Mouse (Mus musculus) 3T3-L1 (cell line): ENCODE results near the gene Alk.
A peak's percentile ranks its signal among the peaks of the same experiment; 100 is the strongest.

ENCODE experiments used
- DNase-seq: peaks from one replicate; pipeline ENCODE4 v3.0.0-alpha.2; 2015; ENCODE audit warnings: low read depth, low spot score

Alk gene

DNA sequence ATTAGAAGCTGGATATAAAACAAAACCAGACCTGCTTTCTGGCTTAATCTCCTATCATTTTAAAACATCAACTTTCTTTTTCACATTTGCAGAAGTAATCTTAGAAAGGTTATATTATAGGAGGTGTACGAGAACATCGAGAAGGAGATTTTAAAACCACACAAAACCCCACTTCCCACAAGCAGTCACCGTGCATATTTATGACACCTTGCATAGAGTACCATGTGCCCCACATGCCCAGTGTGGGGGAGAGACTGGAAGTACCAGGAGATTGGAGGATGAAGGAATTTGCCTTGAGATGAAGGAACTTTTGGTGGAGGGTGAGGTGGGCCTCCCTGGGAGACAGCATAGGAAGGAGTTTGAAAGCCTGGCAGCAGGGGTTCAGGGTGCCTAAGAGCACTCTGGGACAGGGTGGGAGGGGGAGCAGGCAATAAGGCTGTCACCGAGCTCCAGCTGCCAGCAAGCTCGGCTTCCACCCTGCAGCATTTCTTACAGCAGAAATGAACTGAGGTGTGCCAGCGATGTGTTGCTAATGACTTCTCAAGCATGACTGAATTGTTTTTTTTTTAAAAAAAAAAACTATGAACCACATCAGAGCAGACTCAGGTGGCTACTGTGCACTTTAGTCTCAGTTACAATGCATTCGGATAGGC, 459.4 kb downstream of the Alk start:
- no peak for DNase-seq

DNA sequence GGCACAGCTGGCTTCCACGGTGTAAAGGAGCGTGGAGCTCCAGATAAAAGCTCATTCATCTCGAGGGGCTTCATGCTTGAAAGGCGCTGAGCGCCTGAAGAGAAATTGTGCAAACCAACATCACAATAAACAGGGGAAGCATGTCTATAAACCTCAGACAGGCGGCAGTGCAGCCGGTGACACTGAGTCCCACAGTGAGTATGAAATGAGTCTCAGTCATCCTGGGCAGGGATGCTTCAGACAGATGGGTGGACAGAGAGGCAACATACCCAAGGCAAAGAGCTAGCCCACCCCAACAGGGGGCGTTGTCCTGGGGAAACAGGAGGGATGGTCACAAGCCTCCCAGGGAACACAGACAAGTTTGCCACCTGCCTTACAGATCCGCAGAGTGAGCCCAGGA, 460.0 kb downstream of the Alk start:
- no peak for DNase-seq

DNA sequence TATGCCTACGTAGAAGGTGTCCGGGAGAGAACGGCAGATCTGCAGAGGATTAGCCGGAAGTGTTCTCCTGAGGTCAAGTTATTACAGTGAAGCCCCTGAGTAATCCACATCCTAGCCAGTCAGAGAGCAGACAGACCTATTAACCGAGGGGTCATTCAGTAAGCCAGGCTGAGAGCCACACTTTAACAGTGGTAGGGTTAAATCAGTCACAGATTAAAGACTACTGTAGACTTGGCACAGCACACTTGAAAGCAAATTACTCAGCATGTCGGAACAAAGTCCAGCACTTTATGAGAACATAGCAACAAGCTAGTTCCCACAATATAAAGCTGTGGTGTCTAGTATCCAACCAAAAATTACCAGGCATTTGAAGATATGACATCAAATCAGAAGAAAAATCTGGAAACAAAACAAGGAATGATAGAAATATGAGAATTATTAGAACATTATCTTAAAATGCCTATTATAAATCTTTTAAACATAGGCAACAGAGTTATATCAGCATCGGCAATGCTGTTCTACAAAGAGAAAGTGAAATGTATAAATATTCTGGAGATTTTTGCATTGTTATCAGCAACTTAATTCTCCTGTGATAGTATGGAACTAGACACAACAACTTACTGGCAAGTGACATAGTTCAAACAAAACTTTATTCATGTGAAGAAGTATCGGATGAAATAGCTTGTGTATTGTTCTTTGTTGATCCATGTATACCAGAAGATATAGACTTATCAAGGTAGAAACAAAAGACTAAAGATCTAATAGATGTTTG, 472.1 kb downstream of the Alk start:
- no peak for DNase-seq

DNA sequence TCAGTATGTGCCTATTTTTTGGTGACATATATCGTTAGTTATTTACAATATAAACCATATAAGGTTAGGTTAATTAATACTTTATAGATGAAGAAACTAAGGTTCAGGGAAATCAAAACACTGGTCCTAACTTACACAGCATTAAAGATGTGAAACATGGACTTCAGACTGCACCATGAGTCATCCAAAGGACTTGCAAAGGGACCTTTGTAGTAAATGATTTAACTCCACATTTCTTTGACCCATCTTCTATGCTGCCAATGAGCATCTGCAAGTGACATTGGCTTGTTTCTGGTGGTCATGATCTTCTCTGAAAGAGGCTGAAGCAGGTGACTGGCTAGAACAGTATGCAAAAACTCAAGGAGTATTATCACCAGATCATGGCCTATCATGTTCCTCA, 482.8 kb downstream of the Alk start:
- DNase-seq: no peak

DNA sequence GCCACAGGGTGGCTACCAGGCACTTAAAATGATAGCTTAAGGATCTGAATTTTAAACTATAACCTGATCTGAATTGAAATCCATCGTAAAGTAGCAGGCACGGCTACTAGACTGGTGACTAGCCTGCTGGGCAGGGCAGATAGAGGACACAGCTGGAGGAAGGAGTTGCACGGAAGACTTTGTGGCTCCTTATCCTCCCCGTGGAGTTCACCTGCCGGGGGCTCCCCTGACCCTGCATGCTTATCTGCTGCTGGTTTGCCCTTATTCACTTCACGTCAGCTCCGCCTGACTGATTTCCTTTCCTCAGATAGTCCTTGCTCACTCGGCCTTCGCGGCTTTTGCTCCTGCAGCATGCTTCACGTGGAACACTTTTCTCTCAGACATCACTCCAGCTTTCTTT, 484.1 kb downstream of the Alk start:
- DNase-seq: no peak

DNA sequence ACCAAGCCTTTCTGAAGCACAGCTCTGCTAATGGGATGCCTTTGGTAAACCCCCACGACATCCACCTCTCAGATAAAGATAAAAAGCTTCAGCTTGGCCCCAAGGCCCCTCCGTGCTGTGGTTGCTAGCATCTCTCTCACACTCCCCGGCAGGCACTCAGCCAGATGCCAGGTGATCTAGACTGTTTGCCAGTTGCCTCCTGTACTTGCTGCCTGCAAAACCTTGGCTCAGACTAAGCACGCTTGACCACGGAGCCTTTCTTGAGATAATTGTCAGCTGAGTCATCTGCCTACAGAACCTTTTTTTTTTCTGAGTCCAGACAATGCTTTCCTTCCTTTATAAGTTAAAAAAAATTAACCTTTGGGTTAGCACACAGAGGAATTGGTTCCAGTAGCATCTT, 486.1 kb downstream of the Alk start:
- DNase-seq: peak; percentile 80

DNA sequence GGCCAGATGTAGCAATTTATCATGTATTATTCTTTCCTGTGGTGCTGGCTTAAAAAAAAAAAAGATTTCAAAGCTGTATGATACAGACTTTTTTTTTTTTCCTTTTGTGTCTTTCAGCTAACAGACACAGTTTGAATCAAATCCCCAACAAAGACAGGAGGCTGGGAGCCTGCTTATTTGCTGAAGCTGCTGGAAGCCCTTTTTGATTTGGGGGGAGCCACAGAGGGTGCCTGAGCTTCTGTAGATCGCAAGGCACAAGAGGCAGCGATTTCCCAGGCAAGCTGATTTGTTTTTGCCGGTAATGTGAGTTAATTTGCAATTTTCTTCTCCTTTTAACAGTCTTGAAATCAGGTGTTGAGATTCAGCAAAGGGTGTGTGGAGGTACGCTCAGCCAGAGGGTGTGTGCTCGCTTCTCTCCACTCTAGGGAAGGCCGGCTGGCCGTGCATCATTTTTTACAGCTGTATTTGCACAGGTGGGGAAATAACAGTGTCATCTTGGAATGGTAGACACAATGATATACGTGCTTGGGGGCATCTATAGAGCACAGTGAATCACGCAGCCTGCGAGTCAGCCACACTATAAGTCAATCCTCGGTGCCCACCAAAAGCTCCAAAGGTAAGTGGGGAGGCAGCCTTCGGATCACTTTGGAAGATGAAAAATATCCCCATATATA, 489.0 kb downstream of the Alk start:
- DNase-seq: no peak

DNA sequence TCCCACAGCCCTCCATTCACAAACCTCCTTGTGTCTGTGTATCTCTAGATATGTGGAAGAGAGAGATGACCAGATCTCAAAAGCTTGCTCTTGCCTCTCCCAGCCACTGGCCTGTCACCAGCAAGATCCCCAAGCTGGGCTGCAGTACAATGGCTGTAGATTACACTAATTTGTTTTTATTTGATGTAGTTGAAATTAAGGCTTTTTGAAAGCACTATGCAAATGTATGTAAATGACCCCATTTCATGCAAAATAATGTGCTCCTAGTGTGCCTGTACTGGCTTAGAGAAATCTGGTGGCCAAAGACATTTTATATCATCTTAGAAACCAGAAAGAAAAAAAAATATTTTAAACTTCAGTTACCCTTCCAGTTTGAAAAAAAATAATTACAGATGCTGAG, 492.4 kb downstream of the Alk start:
- DNase-seq: no peak

DNA sequence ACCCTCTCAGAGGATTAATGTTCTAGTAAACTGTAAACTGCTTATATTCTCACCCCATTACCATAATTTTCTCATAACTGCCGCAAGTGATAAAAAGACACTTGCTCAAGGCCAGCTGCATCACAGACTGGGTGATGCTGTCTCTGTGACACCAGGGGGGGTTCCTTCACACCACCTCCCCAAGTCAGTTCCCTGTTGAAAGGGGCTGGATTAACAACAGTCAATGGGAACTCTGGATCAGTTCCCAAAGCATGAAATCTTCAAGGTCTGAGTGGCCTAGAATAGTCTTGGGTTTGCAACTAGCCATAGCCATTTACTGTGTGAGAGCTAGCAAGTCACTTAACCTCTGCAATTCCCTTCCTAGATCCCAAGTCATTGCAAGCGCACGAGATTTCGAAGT, 492.9 kb downstream of the Alk start:
- no peak for DNase-seq

DNA sequence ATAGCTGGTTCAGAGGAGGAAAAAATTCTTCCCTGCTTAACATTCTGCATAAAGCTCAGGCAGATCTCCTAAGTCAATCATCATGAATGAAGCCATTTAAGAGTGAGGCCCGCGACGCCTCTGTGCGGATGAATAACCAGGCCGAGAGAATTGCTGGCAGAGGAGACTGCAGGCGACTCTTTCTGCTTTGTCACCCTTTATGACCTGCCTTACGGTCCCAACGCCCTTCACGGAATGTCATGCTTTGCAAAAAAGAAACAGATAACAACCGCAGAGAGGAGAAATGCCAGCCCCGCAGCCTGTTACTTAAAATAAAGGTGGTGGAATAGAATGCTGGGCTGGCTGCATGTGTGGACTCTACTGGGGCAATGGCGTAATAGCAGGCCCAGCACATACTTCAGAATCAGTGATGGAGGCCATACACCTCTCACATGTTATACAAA, 517.1 kb downstream of the Alk start:
- DNase-seq: no peak

DNA sequence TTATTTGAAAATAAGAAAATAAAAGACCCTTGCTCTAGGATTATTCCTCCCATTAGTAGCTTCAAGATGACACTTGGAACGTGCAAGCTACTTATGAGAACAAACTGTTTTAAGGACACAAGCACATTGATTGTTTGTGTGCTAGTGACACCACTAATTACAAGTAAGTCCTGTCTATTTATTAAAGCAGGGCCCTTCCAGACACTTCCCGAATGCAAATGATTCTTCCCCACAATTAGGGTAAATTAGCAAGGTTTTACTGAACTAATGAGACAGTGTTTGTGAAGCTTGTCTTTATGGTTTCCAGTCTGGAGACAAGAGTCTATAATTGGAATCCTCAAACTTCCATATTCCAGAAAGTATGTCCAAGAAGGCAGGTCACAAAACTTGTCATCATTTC, 523.0 kb downstream of the Alk start:
- no peak for DNase-seq

DNA sequence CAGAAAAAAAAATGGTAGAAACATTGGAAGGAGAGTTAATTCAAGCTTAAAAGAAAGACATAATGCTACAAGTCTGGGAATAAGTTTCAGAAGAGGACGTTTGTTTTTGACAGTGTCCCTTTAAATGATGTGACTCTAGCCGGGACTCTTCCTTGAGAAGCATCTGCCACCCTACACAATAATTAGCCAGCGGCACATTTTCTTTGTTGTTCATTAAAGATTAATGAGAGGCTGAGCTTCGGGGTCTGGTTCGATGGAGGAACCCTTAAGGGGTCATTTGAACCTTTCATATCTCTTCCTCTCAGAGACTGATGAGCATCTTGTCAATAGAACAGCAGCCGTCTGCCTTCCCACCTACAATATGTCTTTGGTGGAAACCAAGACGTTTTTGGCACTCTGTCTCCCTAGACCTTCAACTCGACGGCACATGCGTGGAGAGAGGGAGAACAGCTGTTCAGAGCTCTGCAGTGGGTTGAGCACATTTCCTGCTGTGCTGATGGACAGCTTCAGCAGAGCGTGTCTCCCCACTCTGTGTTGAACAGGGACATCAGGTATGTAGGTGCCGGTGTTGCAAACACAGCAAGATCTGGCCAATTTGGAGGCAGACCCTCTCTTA, 528.0 kb downstream of the Alk start:
- no peak for DNase-seq

DNA sequence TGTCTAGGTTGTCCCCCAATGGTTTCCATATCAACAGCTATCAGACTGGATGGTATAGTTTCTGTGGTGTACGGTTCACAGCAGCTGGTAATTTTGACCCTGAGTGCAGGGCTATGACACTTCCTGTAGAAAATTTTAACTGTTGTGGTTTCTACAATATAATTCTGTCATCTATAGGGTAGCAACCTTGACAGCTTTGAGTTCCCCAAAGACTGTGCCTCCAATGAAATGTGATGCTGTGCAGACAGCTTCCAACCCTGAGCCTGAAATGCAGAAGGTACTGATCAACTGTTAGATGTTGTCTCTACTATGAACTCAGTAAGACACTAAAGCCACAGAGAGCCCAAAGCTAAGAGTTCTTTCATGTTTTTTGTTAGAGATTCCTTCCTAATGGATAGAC, 532.6 kb downstream of the Alk start:
- no peak for DNase-seq

DNA sequence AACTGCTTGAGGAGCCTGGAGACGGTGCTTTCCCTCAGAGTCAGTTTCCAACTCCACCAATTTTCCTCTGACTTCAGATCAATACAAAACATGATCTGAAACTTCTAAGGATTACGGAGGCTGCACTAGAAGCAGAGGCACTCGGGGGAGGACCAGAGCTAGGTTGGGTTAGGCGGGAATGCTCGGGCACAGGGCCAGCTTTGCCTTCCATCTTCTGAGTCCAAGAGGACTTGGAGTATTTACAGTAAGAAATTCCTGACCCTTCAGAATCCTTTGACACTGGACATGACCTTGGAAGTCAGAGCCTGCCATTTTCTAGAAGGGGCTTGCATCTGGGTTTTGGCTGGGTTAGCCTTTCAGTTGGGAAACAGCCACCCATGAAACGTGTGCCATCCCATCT, 536.3 kb downstream of the Alk start:
- peak; percentile 11 for DNase-seq

DNA sequence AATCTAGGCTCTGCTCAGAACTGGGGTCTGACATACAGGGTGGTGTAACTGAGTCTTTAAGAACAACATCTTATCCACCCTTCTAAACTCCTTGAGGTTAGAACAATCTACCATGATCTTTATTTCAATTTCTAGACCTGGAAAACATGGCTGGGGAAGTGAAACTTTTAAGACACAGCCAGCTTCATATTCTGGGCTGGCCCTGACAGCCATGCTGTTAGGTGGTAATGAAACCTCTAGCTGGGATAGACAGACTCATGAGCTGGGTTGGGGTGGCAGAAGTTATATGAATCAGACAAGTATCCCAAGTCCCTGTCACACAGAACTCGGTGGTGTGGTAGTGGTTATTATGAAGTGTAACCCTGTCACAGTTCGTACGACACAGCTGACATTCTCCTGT, 541.4 kb downstream of the Alk start:
- DNase-seq: no peak

DNA sequence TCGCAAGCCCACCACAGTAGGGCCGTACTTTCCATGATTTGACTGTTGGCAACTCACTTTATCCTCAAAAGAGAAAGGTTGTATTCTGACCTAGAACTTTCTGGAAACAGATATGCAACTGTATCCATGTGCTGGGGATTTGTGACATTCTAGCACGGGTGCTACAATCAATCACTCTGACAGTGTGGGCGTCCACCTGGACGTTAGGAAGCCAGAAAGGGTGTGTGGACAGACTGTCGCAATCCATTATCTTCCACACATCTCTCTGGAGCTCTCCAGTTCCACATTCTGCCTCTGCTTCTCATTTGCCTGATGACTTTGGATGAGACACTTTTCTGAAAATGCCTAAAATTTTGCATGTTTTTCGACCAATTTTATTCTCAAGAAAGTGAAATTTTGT, 545.1 kb downstream of the Alk start:
- DNase-seq: no peak

DNA sequence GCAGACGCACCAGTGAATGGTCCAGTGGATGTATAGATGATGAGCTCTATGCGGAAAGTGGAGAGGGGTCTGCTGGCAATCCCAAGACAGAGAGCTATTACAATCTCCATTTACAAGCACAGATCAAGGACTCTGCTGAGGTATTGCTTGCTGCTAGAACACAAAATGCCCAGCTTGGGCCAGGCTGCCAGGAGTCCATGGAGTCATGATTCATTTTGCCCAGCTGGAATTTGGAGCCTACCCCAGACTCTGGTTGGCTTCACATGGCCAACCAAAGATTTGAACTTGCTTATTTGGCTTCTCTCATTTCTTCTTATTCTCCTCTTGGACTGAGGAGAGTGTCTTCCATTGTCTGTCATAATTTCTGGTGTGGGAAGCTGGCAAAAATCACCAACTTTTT, 558.8 kb downstream of the Alk start:
- DNase-seq: no peak

DNA sequence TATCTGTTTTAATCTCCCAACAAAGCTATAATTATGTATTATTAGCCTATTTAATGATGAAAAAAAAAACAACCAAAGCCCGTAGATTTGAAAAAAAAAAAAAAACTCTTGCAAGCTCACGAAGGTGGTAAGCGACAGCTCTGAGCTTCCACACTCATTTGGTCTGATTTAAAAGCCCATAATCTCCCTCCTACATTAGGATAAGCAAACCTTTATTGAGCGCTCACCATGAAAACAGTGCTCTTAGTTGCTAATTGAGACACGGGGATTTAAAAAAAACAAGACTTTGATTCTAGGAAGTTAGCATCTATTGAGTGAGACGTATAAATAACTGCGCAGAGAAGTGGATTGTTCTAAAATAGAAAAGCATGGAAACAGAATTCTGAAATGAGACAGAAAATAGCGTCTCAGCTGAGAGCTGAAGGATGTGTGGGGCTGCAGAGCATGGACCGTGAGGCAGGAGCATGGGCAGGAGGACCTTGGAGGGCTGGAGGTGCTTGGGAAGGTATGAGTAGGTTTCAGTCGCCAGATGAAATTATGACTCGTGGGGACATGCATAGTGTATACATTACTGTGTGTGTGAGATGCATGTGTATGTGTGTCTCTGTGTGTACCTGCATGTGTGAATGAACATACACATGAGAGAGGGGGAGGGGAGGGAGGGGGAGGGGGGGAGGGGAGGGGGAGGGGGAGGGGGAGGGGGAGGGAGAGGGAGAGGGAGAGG, 560.6 kb downstream of the Alk start:
- peak; percentile 19 for DNase-seq

DNA sequence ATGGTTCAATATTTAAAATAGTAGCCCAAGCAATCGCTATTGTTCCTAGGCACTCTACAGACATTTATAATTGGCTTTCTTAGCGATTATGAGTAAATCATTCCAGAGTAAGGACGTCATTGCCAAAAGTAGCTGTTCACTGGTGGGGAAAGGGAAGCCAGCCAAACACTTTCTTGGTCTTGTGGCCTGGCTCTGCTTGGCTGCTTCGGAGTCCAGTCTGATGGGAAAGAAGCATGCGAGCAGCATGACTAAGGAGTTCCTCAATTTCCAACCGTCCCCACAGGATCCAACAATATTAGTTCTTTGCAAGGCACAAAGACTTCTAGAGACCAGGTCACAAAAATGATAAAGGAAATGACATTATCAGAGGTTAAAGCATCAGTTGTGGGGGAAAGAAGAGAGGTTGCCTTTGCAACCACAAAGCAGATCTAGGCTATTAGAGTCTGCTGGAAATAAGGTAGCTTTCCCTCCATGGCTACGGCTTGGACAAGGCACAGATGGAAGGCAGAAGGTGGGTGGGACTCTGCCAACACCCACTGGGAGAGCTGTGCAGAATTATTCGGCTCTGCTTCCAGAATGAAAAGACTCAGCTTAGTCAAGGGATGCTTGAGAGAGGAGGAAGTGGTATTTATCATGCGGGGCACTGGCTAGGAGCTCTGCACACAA, 561.3 kb downstream of the Alk start:
- DNase-seq: peak; percentile 96

DNA sequence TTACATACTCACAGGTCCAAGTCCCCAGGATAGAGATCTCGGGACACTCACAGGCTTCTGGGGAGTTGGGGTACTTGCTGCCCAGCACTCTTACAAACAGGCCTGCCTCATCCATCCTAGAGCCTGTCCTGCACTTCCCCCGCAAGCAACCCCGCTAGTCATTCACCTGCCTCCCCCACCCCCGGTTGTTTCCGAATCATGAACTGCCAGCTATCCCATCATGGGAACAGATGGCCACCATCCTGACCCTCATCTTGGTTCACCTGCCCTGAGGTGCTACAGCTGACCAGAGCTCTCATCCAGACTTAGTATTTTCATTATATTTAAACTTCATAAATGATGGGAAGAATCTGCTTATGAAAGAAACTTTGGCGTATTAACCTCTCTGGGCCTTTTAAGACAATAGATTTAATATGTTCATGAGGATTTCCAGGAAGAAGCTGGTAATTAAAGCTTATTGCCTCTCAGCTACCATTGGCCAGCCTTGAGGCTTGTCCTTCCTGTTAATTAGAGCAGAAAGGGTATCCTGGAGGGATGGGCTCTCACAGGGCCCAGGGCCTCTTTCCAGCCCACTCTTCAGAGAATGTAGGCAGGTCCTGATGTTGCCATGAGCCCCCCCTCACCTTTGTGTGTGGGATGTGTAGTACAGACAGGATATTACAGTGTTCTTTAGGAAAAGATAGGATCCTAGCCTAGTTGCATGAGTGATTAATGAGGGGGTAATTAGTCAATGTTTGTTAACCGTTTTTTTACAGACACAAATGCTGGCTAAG, 565.1 kb downstream of the Alk start:
- no peak for DNase-seq

DNA sequence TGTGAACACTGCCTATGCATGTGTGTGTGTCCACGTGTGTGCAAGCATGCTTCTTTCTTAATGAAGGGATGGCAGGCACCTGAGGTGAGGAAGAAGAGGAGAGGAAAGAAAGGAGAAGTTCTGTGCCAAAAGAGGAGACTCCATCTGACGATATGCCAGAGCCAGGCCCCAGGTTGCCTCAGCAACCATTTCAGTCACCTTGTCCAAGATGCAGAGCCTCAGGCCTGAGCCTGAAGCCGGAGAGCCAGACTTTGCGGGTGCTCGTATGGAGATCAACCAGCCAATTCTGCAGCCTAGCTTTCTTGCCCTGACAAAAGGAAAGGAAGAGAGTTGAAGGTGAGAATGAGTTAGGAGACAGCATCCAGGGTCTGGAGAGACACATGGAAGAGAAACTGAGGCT, 566.1 kb downstream of the Alk start:
- DNase-seq: no peak
